Mouse (Mus musculus) monocyte, adult 5-6 weeks (primary cell): ENCODE measurements around the gene F7. TPM values are rescaled to one million over a fixed set of nuclear protein-coding genes. Genes with fewer than 3 reads are reported as not detected.

Experiments used
- total RNA-seq: library from RNA; stranded (forward); fragments of 200-1000, 200-491, 200-594 nt; gene quantifications from 3 replicates; pipeline ENCODE4 v1.2.3, GENCODE M21; 2017

The F7 gene
- total RNA-seq, 1 experiment from 2014 or later, result not detected

Other genes starting within 250 kb of the F7 start
- 3.3 to 9.0 TPM (median 5.8 TPM) in 3 replicates for gene Mcf2l, start 152.2 kb upstream of the F7 start, total RNA-seq
- gene F10, start 11.3 kb downstream of the F7 start, total RNA-seq, result 39.9 to 65.1 TPM (median 44.8 TPM) in 3 replicates
- 0.68 TPM in 1 of 3 replicates, not detected in the others for gene Proz, start 34.9 kb downstream of the F7 start, total RNA-seq
- 20.6 to 37.0 TPM (median 28.1 TPM) in 3 replicates for gene Pcid2, start 79.4 kb downstream of the F7 start, total RNA-seq
- gene Cul4a, start 79.6 kb downstream of the F7 start, total RNA-seq, result 46.1 to 54.5 TPM (median 48.9 TPM) in 3 replicates
- gene Lamp1, start 133.1 kb downstream of the F7 start, total RNA-seq, result 344 to 634 TPM (median 510 TPM) in 3 replicates
- 0.57 to 0.85 TPM in 2 of 3 replicates, not detected in the other for gene Grtp1, start 174.6 kb downstream of the F7 start, total RNA-seq
- gene Adprhl1, start 228.1 kb downstream of the F7 start, total RNA-seq, result not detected in 3 replicates